Mouse (Mus musculus) neutrophil, adult 5-6 weeks (primary cell): Measurements from ENCODE around the gene Ccdc175. TPM values are rescaled to one million over a fixed set of nuclear protein-coding genes. Genes with fewer than 3 reads are reported as not detected.
A peak's percentile ranks its signal among the peaks of the same experiment; 100 is the strongest.

Experiments
- ATAC-seq: fragments of 151-379, 151-347 bp; 2 replicates; pipeline ENCODE4 v1.8.0; 2017; ENCODE audit warnings: mild to moderate bottlenecking, moderate TSS enrichment; ENCODE audit not compliant: insufficient number of reproducible peaks, poor library complexity, low FRiP score, severe bottlenecking; ENCODE audit errors: extremely low read depth
- total RNA-seq: library from RNA; stranded (forward); fragments of 200-1000 nt; gene quantifications from 2 replicates; pipeline ENCODE4 v1.2.3, GENCODE M21; 2017

Ccdc175 gene
- total RNA-seq, 1 experiment from 2014 or later: not detected

GRCm38 (mm10) chr12:72104525-72105281 is 80.1 kb downstream of the Ccdc175 start:
- ATAC-seq: peak; percentile 61; the same call in 1 of the 2 replicates

DNA sequence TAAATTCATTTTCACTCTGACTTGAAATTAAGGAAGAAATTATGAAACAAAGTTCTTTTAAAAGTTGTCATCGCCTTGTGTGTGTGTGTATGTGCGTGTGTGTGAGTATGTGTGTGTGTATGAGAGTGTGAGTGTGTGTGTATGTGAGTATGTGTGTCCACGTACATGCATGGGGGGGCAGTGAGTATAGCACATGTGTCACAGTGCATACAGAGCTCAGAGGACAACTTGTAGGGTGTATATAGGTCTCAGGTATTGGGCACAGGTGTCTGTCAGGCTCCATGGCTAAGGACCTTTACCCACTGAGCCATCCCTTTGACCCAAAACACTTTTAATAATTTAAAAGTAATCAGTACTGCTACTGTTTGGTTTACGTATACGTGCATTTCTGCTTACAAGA is 80.8 kb downstream of the Ccdc175 start:
- ATAC-seq: no peak

DNA sequence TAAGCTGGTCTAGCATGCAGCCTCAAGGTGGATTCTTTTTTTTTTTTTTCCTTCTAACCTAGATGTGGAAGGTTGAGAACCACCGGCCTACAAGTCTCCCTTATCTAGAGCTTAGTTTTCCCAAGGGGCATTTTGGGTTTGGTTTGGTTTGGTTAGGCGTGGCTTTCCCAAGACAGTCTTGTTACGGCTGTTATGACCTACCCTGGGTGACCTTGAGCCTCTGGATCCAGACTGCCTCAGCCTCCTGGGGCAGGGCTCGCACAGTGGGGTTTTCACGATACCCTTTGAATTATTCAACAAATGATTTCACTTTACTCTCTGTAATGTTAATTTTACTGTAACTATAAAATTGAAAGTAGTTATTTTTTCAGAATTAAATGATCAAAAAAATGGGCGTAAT is 82.1 kb downstream of the Ccdc175 start:
- no peak for ATAC-seq

DNA sequence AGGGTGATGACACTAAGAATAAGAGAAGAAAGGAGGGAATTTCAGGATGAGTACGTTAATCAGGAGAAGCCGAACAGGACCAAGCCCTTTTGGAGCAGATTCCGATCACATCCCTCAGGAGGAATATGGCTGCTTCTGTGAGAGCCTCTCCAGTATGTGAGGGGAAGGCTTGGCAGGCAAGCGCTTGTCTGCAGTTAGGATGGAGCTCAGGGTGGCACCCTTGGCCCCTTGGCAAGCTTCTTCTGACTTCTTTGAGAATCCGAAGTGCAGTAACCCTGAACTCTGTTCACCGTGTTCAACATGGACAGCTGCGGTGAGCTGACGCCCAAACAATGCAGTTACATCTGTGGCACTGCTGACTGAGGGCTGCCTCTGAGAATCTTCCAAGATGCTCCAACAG is 87.9 kb downstream of the Ccdc175 start:
- ATAC-seq: no peak

DNA sequence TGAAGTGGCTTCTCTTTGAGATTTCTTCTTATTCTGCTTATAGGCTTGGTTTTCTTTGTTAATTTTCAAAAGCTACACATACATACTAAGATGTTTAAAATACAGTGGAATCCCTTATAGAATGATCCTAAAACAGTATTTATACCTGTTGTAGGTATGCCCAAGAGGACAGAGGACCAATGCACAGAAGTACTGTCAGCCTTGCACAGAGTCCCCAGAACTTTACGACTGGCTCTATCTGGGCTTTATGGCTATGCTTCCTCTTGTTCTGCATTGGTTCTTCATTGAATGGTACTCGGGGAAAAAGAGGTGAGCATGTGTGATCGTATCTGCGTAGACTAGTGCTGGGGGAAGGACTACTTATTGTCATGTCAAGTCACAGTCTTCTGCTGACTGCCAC is 95.0 kb downstream of the Ccdc175 start:
- no peak for ATAC-seq

DNA sequence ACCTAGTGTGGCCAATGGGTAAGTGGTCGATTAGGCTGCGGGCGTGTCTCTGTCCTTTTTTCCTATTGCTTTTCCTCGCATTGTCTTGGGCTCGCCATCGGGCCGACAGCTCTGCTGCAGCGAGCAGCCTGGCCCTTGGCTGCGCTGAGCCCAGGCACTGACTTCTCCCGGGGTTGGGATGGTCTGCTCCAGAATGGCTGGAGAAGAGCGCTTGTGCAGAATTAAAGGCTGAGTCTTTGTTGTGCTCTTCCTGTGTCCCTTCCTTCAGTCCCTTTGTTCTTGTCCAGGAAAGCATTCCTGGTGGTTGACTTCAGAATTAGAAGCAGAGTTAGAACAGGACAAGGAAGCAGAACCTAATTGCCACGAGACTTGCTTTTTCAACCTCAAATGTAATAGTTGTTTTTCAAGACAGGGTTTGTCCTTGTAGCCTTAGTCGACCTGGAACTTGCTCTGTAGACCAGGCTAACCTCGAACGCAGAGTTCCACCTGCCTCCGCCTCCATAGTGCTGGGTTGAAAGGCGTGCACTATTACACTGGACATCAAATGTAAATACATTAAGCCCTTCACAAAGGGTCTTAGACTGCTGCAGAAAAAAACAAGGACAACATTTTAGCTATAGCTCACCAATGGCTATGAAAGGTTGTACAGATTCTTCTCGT is 98.5 kb downstream of the Ccdc175 start:
- no peak for ATAC-seq

DNA sequence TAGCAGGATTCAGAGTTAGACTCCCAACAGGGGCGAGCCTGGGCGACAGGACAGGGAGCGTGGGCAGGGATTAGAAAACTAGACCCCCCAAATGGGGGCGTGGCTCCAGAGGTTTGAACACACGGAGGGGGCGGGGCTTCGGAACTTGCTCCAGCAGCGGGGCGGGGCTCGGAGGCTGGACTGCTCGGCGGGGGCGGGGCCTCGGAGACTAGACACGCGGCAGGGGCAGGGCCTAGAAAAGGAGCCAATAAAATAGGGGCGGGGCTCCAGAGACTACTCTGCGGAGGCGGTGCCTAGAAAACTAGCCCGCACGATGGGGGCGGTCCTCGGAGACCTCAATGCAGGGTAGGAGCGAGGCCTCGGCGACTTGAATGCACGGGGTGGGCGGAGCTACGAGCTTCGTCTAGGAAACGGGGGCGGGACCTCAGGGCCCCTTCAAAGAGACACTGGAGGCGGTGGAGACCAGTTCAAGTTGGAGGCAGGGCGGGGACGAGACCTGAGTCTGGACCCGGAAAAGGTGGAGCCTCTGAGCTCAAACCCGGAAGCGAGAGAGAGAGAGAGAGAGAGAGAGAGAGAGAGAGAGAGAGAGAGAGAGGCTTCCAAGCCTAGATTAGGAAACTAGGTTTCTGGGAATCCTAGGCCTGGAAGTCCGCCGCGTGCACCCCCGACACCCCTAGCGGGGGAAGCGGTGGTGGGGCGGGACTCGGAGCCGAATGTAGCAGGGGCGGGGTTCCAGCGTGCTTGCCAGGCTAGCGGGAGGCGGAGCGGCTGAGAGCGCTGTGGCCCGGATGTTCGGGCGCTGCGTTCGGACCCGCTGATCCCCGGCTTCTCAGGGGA is 99.3 kb downstream of the Ccdc175 start, which contains the start of the genes L3hypdh and Jkamp:
Gene L3hypdh (minus strand): TSS at position 111 of the 837 bp plus-strand sequence.
Gene Jkamp (plus strand): TSS at position 261 of the 837 bp plus-strand sequence.
- ATAC-seq: peak; percentile 92

DNA sequence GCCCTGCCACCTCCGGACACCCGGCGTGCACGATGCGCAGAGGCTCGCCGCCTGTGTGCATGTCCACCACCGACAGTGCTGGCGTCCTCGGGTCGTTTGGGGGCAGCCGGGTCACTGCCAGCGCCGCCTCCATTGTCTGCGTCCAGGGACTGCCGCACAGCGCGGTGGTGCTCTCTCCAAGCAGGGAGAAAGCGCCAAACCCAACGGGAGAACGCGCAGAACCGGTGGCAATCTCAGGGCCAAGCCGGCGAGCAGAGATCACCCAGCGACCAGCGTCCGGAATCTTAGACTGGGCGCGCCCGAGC is 99.9 kb downstream of the Ccdc175 start:
- ATAC-seq: no peak

- ATAC-seq: no peak
These were observed 100.4 kb downstream of the Ccdc175 start for GRCm38 (mm10) chr12:72084261-72085023.

DNA sequence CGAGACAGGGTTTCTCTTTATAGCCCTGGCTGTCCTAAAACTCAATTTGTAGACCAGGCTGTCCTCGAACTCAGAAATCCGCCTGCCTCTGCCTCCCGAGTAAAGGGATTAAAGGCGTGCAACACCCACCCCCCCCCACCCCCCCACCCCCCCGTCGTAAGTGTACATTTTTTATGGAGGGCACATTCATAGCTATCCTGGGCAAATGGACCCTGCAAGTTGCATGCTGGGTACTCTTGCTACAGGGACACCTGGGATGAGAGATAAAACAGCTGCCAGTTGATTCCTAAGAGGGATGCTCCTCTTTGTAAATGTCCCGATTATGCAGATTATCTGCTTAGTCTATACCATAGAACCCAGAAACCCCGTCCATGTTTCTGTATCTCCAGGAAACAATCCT is 101.6 kb downstream of the Ccdc175 start:
- no peak for ATAC-seq

GRCm38 (mm10) chr12:72082370-72082769 is 102.5 kb downstream of the Ccdc175 start:
- ATAC-seq: no peak

DNA sequence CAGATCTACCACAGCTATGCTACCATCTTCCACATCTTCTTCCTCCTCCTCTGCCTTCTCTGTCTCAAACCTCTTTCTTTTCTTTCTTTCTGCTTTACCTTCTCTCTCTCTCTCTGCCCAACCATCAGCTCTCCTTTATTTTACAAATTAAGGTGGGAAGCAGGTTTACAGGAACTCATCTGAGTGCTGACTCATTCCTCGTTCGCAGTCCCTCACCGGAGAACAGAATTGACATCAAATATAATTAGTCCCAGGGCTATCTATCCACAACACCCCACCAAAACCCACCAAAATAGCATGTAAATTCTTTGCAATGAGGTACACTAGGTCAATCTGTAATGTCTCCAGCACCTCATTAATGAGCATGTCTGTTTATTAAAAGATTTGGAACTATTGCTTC is 102.9 kb downstream of the Ccdc175 start:
- no peak for ATAC-seq

DNA sequence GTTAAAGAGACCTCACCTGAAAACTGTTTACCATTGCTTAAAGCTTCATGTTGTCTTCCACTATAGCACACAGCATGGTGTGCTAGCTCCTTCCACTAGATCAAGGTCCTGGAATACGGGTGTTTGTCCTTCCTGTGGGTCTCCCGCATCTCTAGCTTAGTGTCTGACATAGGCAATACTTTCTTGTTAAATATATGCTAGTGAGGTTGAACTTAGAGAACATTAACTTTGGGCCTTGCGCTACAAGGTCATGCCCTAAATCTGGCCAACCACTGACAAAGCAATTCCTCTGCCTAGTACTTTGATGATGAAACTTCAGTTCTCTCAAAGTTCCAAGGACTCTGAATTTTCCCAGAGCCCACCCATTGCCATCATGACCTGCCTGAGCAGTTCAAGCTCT is 106.6 kb downstream of the Ccdc175 start:
- no peak for ATAC-seq

DNA sequence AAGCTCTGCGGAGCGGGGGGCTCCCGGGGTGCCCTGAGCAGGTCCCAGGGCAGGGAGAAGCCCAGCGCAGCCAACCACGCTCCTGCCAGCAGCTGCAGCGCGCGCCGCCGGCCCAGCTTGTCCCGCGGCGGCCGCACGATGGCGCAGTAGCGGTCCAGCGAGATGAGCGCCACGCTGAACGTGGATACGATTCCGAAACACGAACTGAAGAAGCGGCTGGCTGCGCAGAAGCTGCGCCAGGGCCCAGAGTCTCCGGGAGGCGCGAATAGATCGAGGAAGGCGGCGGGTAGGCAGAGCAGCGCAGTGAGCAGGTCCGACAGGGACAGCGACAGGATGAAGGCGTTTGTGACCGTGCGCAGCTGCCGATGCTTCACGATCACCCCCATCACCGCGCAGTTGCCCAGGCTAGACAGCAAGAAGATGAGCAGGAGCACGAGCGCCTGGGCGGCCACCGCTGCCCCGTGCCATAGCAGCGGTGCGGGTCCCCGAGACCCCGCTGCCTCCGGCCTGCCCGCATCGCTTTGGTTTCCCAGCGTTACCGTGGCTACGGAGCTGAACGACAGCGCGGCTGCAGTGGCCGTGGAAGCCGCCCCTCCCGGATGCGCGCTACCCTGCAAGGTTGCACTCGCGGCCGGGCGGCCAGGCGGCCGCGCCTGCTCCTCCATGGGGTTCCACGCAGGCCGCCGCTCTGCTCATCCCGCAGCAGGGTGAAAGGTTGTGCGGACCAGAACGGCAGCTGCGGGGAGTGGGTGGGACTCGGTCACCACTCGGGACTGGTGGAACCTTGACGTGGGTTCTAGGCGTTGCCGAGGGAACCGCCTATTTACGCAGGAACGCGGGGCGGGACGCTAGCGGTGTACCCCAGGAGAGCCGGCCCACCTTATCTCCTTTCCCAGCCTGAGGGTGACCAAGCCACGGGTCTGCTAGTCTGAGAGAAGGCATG is 114.2 kb downstream of the Ccdc175 start, which contains the start of gene Gpr135:
Gene Gpr135 (minus strand): TSS at position 799 of the 943 bp plus-strand sequence.
- ATAC-seq: peak; percentile 85

GRCm38 (mm10) chr12:72069626-72070326 is 115.1 kb downstream of the Ccdc175 start:
- ATAC-seq: peak; percentile 9; the same call in 1 of the 2 replicates

DNA sequence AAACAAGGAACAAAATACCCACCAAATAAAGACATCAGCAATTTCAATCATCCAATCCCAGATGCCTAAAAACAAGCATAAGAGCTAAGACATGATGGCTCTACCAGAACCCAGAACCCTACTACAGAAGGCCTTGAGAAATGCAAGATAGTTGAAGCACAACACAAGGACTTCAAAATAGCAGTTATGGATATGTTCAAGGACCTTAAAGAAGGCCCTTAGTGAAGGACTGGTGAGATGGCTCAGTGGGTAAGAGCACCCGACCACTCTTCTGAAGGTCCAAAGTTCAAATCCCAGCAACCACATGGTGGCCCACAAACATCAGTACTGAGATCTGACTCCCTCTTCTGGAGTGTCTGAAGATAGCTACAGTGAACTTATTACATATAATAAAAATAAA is 127.0 kb downstream of the Ccdc175 start:
- ATAC-seq: no peak

DNA sequence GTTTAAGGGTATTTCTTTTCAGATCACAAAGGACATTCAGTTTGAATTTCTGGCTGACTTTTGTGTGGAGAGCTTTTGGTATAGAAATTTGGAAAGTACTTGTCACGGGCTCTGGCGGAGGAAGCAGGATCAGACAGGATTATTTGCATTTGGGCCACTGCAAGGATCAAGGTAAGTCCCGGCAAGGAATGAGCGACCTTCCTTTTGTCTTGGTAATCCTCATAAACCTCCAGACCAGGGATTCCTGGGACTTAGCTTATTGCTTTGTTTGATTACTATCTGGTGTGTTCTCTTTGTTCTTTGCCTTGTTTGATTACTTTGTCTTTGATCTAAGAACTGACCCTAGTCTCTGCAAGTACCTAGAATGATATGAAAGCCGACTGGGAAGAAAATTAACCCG is 131.0 kb downstream of the Ccdc175 start:
- no peak for ATAC-seq
